Mouse (Mus musculus) megakaryocyte, embryonic 14.5 days (primary cell): ENCODE data around the gene Cd37. TPM values are rescaled to one million over a fixed set of nuclear protein-coding genes. Genes with fewer than 3 reads are reported as not detected.

Experiments
- H3K27me3 ChIP-seq: replicated peaks from 2 replicates; pipeline ENCODE3; 2012; ENCODE audit warnings: inconsistent platforms
- H3K36me3 ChIP-seq: replicated peaks from 2 replicates; pipeline ENCODE3; 2012; ENCODE audit warnings: low read length, inconsistent platforms, mixed read lengths
- H3K4me1 ChIP-seq: 2 replicates; pipeline ENCODE4 v1.6.1; 2012; ENCODE audit warnings: inconsistent platforms
- H3K4me3 ChIP-seq: replicated peaks from 2 replicates; pipeline ENCODE3; 2012; ENCODE audit warnings: moderate library complexity, mild to moderate bottlenecking, inconsistent platforms
- H3K9me3 ChIP-seq: 2 replicates; pipeline ENCODE4 v1.6.1; 2012; ENCODE audit warnings: inconsistent platforms
- FLI1 ChIP-seq: IDR thresholded peaks from 2 replicates; pipeline ENCODE4 v1.6.1; 2012; ENCODE audit warnings: low read length, inconsistent platforms, mixed read lengths
- GATA1 ChIP-seq: IDR thresholded peaks from 3 replicates; pipeline ENCODE4 v1.6.1; 2012; ENCODE audit warnings: mixed read lengths, low read length, inconsistent platforms, borderline replicate concordance
- polyA plus RNA-seq: library from polyadenylated mRNA; stranded (reverse); fragments of >175 nt; gene quantifications from 2 replicates; pipeline ENCODE4 v1.2.3, GENCODE M21; 2012; ENCODE audit warnings: low replicate concordance; ENCODE audit not compliant: insufficient read depth

The Cd37 gene
- polyA plus RNA-seq, 1 experiment: 212 TPM

- H3K9me3 ChIP-seq: no peaks in the 10 kb centered on the region
- H3K4me1 ChIP-seq: peaks cover 62% of the 10 kb centered on the region
- H3K4me3 ChIP-seq: no peak overlapping the region
- no peak for TF ChIP-seq GATA1
- no peak for TF ChIP-seq FLI1
- peaks cover 97% of the 10 kb centered on the region for H3K27me3 ChIP-seq
- no peaks in the 10 kb centered on the region for H3K36me3 ChIP-seq
These were observed 46.2 kb downstream of the Cd37 start for GRCm38 (mm10) chr7:45192585-45193310.

- no peak overlapping the region for H3K4me3 ChIP-seq
- TF ChIP-seq FLI1 (no peak), GATA1 (no peak)
- peaks cover 58% of the 10 kb centered on the region for H3K4me1 ChIP-seq
- H3K27me3 ChIP-seq: peaks cover 96% of the 10 kb centered on the region
- no peaks in the 10 kb centered on the region for H3K36me3 ChIP-seq
- no peaks in the 10 kb centered on the region for H3K9me3 ChIP-seq
These were observed 47.0 kb downstream of the Cd37 start for GRCm38 (mm10) chr7:45191803-45192363.

GRCm38 (mm10) chr7:45191161-45191560 lies 47.8 kb downstream of the Cd37 start:
- H3K36me3 ChIP-seq: no peaks in the 10 kb centered on the region
- TF ChIP-seq GATA1 (no peak), FLI1 (no peak)
- H3K9me3 ChIP-seq: no peaks in the 10 kb centered on the region
- H3K4me3 ChIP-seq: no peak overlapping the region
- peaks cover 96% of the 10 kb centered on the region for H3K27me3 ChIP-seq
- H3K4me1 ChIP-seq: peaks cover 57% of the 10 kb centered on the region

- Histone ChIP-seq H3K36me3 (no peaks in the 10 kb centered on the region), H3K9me3 (no peaks in the 10 kb centered on the region), H3K4me3 (no peak overlapping the region), H3K27me3 (peaks cover 96% of the 10 kb centered on the region), H3K4me1 (peaks cover 49% of the 10 kb centered on the region)
- no peak for TF ChIP-seq FLI1
- TF ChIP-seq GATA1: no peak
These were observed 48.7 kb downstream of the Cd37 start for GRCm38 (mm10) chr7:45190186-45190585.

GRCm38 (mm10) chr7:45189600-45189999 lies 49.3 kb downstream of the Cd37 start:
- no peak for TF ChIP-seq GATA1
- no peak for TF ChIP-seq FLI1
- Histone ChIP-seq H3K27me3 (peaks cover 96% of the 10 kb centered on the region), H3K4me1 (peaks cover 51% of the 10 kb centered on the region), H3K4me3 (no peak overlapping the region), H3K36me3 (no peaks in the 10 kb centered on the region), H3K9me3 (no peaks in the 10 kb centered on the region)

- H3K36me3 ChIP-seq: no peaks in the 10 kb centered on the region
- H3K4me3 ChIP-seq: no peak overlapping the region
- H3K4me1 ChIP-seq: peaks cover 64% of the 10 kb centered on the region
- peaks cover 98% of the 10 kb centered on the region for H3K27me3 ChIP-seq
- no peak for TF ChIP-seq GATA1
- TF ChIP-seq FLI1: no peak
- H3K9me3 ChIP-seq: no peaks in the 10 kb centered on the region
These were observed 53.0 kb downstream of the Cd37 start for GRCm38 (mm10) chr7:45185921-45186320.

- TF ChIP-seq GATA1 (no peak), FLI1 (no peak)
- no peaks in the 10 kb centered on the region for H3K36me3 ChIP-seq
- peaks cover 98% of the 10 kb centered on the region for H3K27me3 ChIP-seq
These were observed 55.2 kb downstream of the Cd37 start for GRCm38 (mm10) chr7:45183672-45184071.

More at GRCm38 (mm10) chr7:45183672-45184071, 55.2 kb downstream of the Cd37 start:
- H3K4me3 ChIP-seq: no peak overlapping the region
- H3K9me3 ChIP-seq: no peaks in the 10 kb centered on the region
- H3K4me1 ChIP-seq: peaks cover 50% of the 10 kb centered on the region

Other genes with a start within 250 kb of the Cd37 start
- 44.2 and 87.0 TPM in 2 replicates for gene Irf3, start 241.5 kb downstream of the Cd37 start, polyA plus RNA-seq
- 44.7 and 73.7 TPM in 2 replicates for gene Bcl2l12, start 240.4 kb downstream of the Cd37 start, polyA plus RNA-seq
- gene Scaf1, start 222.8 kb downstream of the Cd37 start, polyA plus RNA-seq: 219 and 387 TPM in 2 replicates
- gene Rras, start 221.2 kb downstream of the Cd37 start, polyA plus RNA-seq: 26.5 and 83.1 TPM in 2 replicates
- 63.6 and 73.6 TPM in 2 replicates for gene Prr12, start 186.2 kb downstream of the Cd37 start, polyA plus RNA-seq
- gene Nosip, start 176.7 kb downstream of the Cd37 start, polyA plus RNA-seq: 150 and 186 TPM in 2 replicates
- 91.5 and 106 TPM in 2 replicates for gene Prrg2, start 176.4 kb downstream of the Cd37 start, polyA plus RNA-seq
- 1.7 TPM in 1 of 2 replicates, not detected in the other for gene Rcn3, start 146.9 kb downstream of the Cd37 start, polyA plus RNA-seq
- 28.9 and 70.0 TPM in 2 replicates for gene Fcgrt, start 135.3 kb downstream of the Cd37 start, polyA plus RNA-seq
- gene Rps11, start 114.7 kb downstream of the Cd37 start, polyA plus RNA-seq: 39.7 and 217 TPM in 2 replicates
- gene Rpl13a, start 110.4 kb downstream of the Cd37 start, polyA plus RNA-seq: 3,981 and 5,869 TPM in 2 replicates
- gene Gm45713, start 102.9 kb downstream of the Cd37 start, polyA plus RNA-seq: 2.1 and 9.4 TPM in 2 replicates
- gene Flt3l, start 102.7 kb downstream of the Cd37 start, polyA plus RNA-seq: 78.6 and 81.1 TPM in 2 replicates
- gene Pih1d1, start 84.8 kb downstream of the Cd37 start, polyA plus RNA-seq: 35.3 and 64.9 TPM in 2 replicates
- 56.7 and 76.4 TPM in 2 replicates for gene Aldh16a1, start 84.5 kb downstream of the Cd37 start, polyA plus RNA-seq
- 0.06 TPM in 1 of 2 replicates, not detected in the other for gene Slc17a7, start 75.2 kb downstream of the Cd37 start, polyA plus RNA-seq
- gene Gfy, start 59.5 kb downstream of the Cd37 start, polyA plus RNA-seq: not detected in 2 replicates
- gene Pth2, start 58.1 kb downstream of the Cd37 start, polyA plus RNA-seq: not detected in 2 replicates
- gene Ccdc155, start 34.2 kb downstream of the Cd37 start, polyA plus RNA-seq: not detected in 2 replicates
- 0.60 TPM in 1 of 2 replicates, not detected in the other for gene Dkkl1, start 27.0 kb downstream of the Cd37 start, polyA plus RNA-seq
- gene Tead2, start 23.4 kb downstream of the Cd37 start, polyA plus RNA-seq: not detected in 2 replicates
- not detected in 2 replicates for gene Slc6a16, start 2.0 kb upstream of the Cd37 start, polyA plus RNA-seq
- not detected in 2 replicates for gene Slc6a21, start 38.4 kb upstream of the Cd37 start, polyA plus RNA-seq
- gene Trpm4, start 94.7 kb upstream of the Cd37 start, polyA plus RNA-seq: 7.6 TPM in 1 of 2 replicates, not detected in the other
- gene Hrc, start 96.2 kb upstream of the Cd37 start, polyA plus RNA-seq: not detected in 2 replicates
- gene Ppfia3, start 127.9 kb upstream of the Cd37 start, polyA plus RNA-seq: 0.79 TPM in 1 of 2 replicates, not detected in the other
- gene Lin7b, start 131.5 kb upstream of the Cd37 start, polyA plus RNA-seq: 4.1 TPM in 1 of 2 replicates, not detected in the other
- gene Snrnp70, start 156.6 kb upstream of the Cd37 start, polyA plus RNA-seq: 154 and 515 TPM in 2 replicates
- not detected in 2 replicates for gene Kcna7, start 166.5 kb upstream of the Cd37 start, polyA plus RNA-seq
- gene Ntf5, start 174.6 kb upstream of the Cd37 start, polyA plus RNA-seq: not detected in 2 replicates
- gene Lhb, start 181.7 kb upstream of the Cd37 start, polyA plus RNA-seq: not detected in 2 replicates
- 33.8 and 44.5 TPM in 2 replicates for gene Gys1, start 195.7 kb upstream of the Cd37 start, polyA plus RNA-seq
- 90.5 and 244 TPM in 2 replicates for gene Ruvbl2, start 199.0 kb upstream of the Cd37 start, polyA plus RNA-seq
- 24,502 and 30,989 TPM in 2 replicates for gene Ftl1, start 220.8 kb upstream of the Cd37 start, polyA plus RNA-seq
- gene Bax, start 227.8 kb upstream of the Cd37 start, polyA plus RNA-seq: 502 and 597 TPM in 2 replicates
- gene Tulp2, start 242.8 kb upstream of the Cd37 start, polyA plus RNA-seq: not detected in 2 replicates
- gene Gm45808, start 247.7 kb upstream of the Cd37 start, polyA plus RNA-seq: not detected in 2 replicates
- gene Dhdh, start 249.7 kb upstream of the Cd37 start, polyA plus RNA-seq: 0.23 and 0.70 TPM in 2 replicates